Mouse (Mus musculus): ENCODE data around the gene Fkbp8.

DNA sequence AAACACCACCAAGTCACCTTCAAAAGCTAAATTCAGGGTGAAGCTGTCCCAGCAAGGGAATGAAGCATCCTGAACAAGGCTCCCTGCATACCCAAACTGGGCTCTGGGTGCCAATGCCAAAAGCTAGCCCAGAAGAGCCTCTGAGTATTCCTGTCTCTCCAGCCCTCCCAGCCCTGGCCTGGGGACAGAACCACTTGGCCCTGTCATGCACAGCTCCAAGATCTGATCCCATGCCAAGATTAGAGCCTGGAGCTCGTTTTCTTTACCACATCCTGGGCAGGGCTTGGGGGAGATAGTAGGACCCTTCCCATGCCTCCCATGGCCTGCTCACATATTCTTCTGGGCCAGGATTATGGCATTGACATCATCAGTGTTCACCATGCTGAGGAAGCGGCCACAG, 7.9 kb upstream of the Fkbp8 start:
- TF ChIP-seq CTCF (IDR thresholded peaks at IDR 0.05) (no peak), POLR2A (IDR thresholded peaks at IDR 0.05; ENCODE audit: insufficient read depth, low read depth, low read length) (no peak)
